Mouse (Mus musculus) neural tube, embryonic 13.5 days (tissue): ENCODE data around the gene Bcl2. TPM values are rescaled to one million over a fixed set of nuclear protein-coding genes. Genes with fewer than 3 reads are reported as not detected.

Experiments
- ATAC-seq: fragments of 200-750 bp; cut with Nextera tagmentation; 2 replicates; pipeline ENCODE4 v1.8.0; 2017; ENCODE audit warnings: low read depth, mild to moderate bottlenecking, moderate TSS enrichment, moderate library complexity
- H3K27ac ChIP-seq: fragments of 300-500 bp; sonication (generic); replicated peaks from 2 replicates; pipeline ENCODE4 v1.5.1; 2015; ENCODE audit warnings: moderate library complexity, mild to moderate bottlenecking, inconsistent platforms
- H3K27me3 ChIP-seq: fragments of 300-500 bp; sonication (generic); 2 replicates; pipeline ENCODE4 v1.6.1; 2015; ENCODE audit warnings: mild to moderate bottlenecking, inconsistent platforms
- H3K36me3 ChIP-seq: fragments of 300-500 bp; sonication (generic); 2 replicates; pipeline ENCODE4 v1.6.1; 2015; ENCODE audit warnings: mild to moderate bottlenecking, inconsistent platforms
- H3K4me1 ChIP-seq: fragments of 300-500 bp; sonication (generic); replicated peaks from 2 replicates; pipeline ENCODE4 v1.6.1; 2015; ENCODE audit warnings: inconsistent platforms
- H3K4me2 ChIP-seq: fragments of 300-500 bp; sonication (generic); 2 replicates; pipeline ENCODE4 v1.6.1; 2015; ENCODE audit warnings: inconsistent platforms, mild to moderate bottlenecking, moderate library complexity
- H3K4me3 ChIP-seq: fragments of 300-500 bp; sonication (generic); 2 replicates; pipeline ENCODE4 v1.5.1; 2015; ENCODE audit warnings: mild to moderate bottlenecking, inconsistent platforms
- H3K9ac ChIP-seq: fragments of 300-500 bp; sonication (generic); 2 replicates; pipeline ENCODE4 v1.6.1; 2015; ENCODE audit warnings: moderate library complexity, mild to moderate bottlenecking, inconsistent platforms
- H3K9me3 ChIP-seq: fragments of 300-500 bp; sonication (generic); 2 replicates; pipeline ENCODE4 v1.6.1; 2016; ENCODE audit warnings: inconsistent platforms
- WGBS: fragments of 180-500 bp; shearing (Covaris S2); methylation state at CpG from one replicate; pipeline ENCODE4 v1.1.7; 2015; 5-methylcytosine and 5-hydroxymethylcytosine counted together
- polyA plus RNA-seq: library from polyadenylated mRNA; unstranded; fragments of >200 nt; fragmentation: Nextera tagmentation; extraction: Ambion mirVana; gene quantifications from 2 replicates; pipeline ENCODE4 v1.2.1, GENCODE M21; 2015

Bcl2 gene
- polyA plus RNA-seq, result 14.3 and 14.9 TPM in 2 replicates

DNA sequence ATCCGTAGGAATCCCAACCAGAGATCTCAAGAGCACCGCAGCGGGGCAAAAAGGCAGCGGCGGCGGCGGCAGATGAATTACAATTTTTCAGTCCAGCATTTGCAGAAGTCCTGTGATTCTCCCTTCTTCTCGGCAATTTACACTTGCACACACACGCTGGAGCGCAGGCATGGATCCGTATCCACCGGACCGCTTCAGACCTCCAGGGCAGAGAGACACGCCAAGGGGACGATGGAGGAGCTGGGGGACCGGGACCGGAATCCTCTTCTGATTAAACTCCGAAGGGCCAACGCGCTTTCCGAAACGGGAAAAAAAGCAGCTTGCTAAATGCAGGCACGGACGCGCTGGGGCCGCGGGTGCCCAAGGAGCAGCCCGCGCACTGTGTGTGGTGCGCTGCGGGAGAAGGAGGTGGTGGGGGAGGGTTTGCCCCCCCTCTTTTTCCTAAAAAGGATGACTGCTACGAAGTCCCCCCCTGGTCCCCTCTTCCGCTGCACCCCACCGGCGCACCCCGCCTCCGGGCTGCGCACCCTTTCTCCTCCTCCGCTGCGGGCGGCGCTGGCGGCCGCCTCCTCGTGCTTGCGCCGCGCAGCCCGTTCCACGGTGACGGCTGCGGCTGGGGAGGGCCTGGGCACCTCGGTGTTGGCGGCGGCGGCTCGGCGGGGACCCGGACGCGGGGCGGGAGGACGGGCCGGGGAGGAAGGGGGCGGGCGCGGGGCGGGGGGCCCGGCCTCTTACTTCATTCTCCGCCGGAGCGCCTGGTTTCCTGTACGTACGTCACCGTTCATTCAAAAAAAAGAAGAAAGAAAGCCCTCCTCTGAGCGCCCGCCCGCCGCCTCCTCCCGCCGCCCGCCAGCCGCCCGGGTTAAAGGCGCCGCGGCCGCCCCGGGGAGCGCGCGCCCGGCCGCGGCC, at the start of gene Bcl2:
Bcl2 (minus strand) TSS at position 654 of the 909 bp plus-strand sequence.
- peak; percentile 91 for ATAC-seq
- Histone ChIP-seq H3K9ac (peak within 1 kb of the TSS; percentile 93), H3K4me3 (peak within 1 kb of the TSS; percentile 80), H3K27me3 (no peaks in the 10 kb centered on the region), H3K36me3 (no peaks in the 10 kb centered on the region), H3K4me2 (peak within 1 kb of the TSS; percentile 98), H3K27ac (peak within 1 kb of the TSS; percentile 95), H3K9me3 (no peaks in the 10 kb centered on the region), H3K4me1 (peaks cover 43% of the 10 kb centered on the region)
- WGBS, result under 1% methylated on average over 61 of the region's 95 CpGs

DNA sequence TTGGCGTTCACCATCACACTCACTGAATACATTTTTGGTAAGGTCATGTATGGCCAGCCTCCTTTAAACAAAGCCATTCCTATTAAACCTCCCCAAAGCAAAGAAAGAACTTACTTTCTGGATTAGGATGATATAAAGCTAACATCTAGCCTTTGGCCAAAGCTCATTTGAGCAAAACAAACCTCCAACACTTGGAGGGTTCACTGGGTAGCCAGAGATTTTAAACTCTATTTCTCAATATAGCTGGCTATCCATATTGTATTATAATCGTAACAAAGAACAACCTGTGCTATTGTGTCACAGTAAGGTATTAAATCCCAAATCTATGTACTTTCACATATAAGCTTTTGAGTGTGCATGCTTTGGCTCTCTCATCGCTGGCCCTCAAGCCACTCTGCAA, 46.7 kb upstream of the Bcl2 start:
- H3K4me1 ChIP-seq, result peaks cover 15% of the 10 kb centered on the region
- no peak overlapping the region for H3K27ac ChIP-seq
- H3K4me2 ChIP-seq, result peak overlapping the region; percentile 95; the same call in 1 of the 2 replicates
- H3K4me3 ChIP-seq, result no peak overlapping the region
- no peak for ATAC-seq
- no peak overlapping the region for H3K9ac ChIP-seq
- H3K27me3 ChIP-seq, result no peaks in the 10 kb centered on the region
- peaks cover 13% of the 10 kb centered on the region; the same call in 1 of the 2 replicates for H3K36me3 ChIP-seq
- 87% methylated on average over 3 of the region's 3 CpGs for WGBS
- H3K9me3 ChIP-seq, result no peaks in the 10 kb centered on the region

DNA sequence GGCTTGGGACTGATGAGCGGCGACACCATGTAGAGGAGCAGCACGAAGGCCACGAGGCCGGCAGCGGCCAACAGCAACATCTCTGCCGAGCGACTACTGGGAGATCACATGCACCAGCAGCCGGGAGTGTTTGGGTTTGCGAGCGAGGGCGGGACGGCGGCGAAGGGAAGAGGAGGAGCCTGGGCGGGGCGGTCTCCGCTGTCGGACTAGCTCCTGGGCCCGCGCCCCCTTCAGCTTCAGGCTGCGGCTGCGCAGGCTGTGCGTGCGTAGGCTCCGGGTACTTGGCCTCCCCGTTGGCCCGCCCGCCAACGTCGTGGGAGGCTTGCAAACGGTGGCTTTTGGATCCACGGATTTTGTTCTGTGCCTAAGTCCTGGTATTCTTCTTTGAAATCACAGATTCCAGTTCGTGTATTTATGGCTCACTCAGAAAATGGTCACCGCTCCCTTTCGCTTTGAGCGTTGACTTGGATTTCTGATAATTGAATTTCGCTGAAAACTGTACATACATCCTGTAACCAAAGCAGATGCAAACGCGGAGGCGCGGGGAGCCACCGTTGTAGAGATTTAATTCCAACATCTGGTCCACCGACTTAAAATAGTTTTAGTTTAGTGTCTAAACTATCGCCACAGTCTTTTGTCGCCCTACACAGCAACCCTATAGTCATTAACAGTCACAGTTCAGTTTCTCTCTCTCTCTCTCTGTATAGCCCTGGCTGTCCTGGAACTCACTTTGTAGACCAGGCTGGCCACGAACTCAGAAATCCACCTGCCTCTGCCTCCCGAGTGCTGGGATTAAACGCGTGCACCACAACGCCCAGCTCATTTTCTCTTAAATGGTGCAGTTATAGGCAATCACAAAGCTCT, 45.7 kb upstream of the Bcl2 start, which contains the start of gene Kdsr:
Kdsr (minus strand) TSS at position 156 of the 864 bp plus-strand sequence.
- WGBS, result 3% methylated on average over 51 of the region's 51 CpGs
- H3K36me3 ChIP-seq, result peaks cover 11% of the 10 kb centered on the region
- H3K27ac ChIP-seq, result peak within 1 kb of the TSS; percentile 89
- ATAC-seq, result peak; percentile 99
- H3K9ac ChIP-seq, result peak within 1 kb of the TSS; percentile 77
- H3K9me3 ChIP-seq, result no peaks in the 10 kb centered on the region
- peak within 1 kb of the TSS; percentile 95 for H3K4me2 ChIP-seq
- H3K4me3 ChIP-seq, result peak within 1 kb of the TSS; percentile 60
- H3K27me3 ChIP-seq, result no peaks in the 10 kb centered on the region
- H3K4me1 ChIP-seq, result peaks cover 15% of the 10 kb centered on the region

DNA sequence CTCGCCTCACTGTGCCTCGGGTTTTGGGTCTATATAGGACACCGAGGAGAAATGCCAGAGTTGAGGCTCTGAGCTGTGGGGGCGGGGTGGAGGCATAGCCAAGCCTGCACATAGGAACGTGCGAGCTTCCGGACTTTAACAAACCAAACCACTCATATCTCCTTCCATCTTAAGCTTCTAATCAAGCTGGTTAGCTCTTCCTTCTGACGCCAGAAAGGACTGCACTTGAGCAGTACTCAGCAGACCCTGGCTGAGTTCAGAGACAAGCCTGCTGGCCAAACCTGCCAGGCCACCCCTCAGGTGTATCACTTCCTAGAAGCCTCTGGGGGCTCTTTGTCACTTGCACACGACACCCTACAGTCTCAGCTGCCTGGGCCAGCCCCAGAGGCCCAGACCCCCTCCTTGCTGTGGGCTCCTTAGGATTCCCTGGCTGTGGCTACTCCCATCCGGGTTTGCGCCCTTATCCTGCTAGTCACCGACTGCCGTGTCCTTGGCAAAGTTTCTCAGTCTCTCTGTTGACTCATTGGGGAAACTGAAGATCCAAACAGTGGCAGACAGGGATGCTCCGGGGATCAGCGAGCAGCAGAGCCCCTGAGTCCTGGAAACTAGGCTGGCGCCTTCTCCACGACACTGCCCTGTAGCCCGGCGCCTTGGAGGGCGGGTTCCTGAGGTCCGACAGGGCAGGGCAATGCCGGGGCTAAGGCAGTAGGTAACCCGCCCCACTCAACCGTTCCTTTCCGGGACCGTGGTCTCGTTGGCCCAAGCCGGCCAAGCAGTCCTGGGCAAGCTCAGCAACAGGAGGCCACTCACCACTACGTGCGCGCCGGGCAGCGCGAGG, 44.9 kb upstream of the Bcl2 start:
- Histone ChIP-seq H3K36me3 (peaks cover 10% of the 10 kb centered on the region), H3K4me3 (peak overlapping the region; percentile 60), H3K27ac (peak overlapping the region; percentile 89), H3K9ac (peak overlapping the region; percentile 77), H3K9me3 (no peaks in the 10 kb centered on the region), H3K4me2 (peak overlapping the region; percentile 95), H3K27me3 (no peaks in the 10 kb centered on the region), H3K4me1 (peaks cover 15% of the 10 kb centered on the region)
- 3% methylated on average over 34 of the region's 34 CpGs for WGBS
- ATAC-seq, result peak; percentile 40

DNA sequence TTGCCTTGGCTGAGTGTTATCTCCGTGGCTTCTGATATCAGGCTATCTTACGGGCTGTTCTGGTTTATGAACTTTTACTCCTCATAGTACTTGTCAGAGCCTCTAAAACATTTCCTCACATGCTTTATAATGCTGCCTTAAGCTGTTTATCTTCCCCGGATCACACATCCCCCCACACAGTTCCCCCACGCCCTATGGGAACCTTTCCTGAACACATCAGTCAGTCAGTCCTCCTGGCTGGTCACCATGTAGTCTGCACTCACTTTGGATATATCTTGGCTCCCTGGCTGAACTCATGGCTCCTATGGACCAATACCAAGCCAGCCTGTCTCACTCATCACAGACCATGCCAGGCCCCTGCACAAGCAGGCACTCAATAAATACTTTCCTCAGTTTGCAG, 42.6 kb upstream of the Bcl2 start:
- Histone ChIP-seq H3K9me3 (no peaks in the 10 kb centered on the region), H3K4me3 (no peak overlapping the region), H3K36me3 (peaks cover 25% of the 10 kb centered on the region), H3K4me2 (no peak overlapping the region), H3K27ac (no peak overlapping the region), H3K9ac (no peak overlapping the region), H3K27me3 (no peaks in the 10 kb centered on the region), H3K4me1 (peaks cover 15% of the 10 kb centered on the region)
- ATAC-seq, result no peak
- 90% methylated on average over 4 of the region's 4 CpGs for WGBS

DNA sequence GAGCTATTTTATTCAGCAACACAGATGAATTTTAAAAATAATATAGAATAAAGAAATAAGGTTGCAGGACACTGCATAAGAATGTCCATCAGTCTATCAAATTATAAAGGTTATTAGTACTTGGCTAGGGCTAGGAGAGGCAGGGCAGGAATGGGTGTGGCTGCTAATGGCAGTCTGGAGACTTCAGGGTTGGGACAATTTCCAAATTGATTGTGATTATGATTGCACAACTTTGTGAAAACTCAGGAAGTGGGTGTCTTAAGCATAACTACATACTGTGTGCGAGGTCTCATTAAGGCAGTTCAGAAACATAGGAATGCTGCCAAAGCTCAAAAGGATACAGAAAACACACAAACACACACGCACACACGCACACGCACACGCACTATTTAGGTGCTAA, 37.9 kb upstream of the Bcl2 start:
- H3K4me3 ChIP-seq, result no peak overlapping the region

DNA sequence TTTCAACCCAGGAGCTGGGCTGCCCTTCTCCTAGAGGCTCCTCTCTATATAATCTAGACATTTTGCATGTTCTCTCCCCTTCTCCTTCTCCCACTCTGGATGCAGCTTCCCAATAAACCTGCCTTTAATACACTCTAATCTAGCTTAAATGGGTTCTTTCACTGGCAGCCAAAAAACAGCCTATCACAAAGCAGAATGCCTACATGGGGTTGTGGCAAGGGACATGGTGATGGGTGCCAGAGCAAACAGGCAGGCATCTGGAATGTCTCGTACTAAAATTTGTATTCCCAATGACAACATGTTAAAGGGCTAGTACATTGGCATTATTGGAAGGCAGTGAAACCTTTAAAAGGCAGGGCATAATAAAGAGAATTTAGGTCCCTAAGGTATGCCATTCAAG, 36.6 kb upstream of the Bcl2 start:
- Histone ChIP-seq H3K9me3 (no peaks in the 10 kb centered on the region), H3K4me2 (no peak overlapping the region), H3K27ac (no peak overlapping the region), H3K4me3 (no peak overlapping the region), H3K27me3 (no peaks in the 10 kb centered on the region), H3K9ac (no peak overlapping the region), H3K36me3 (peaks cover 59% of the 10 kb centered on the region), H3K4me1 (no peaks in the 10 kb centered on the region)
- WGBS, result 92% methylated on average over 1 of the region's 1 CpGs
- ATAC-seq, result no peak

More for the DNA sequence above, 37.9 kb upstream of the Bcl2 start:
- Histone ChIP-seq H3K4me2 (no peak overlapping the region), H3K9me3 (no peaks in the 10 kb centered on the region), H3K27me3 (no peaks in the 10 kb centered on the region), H3K9ac (no peak overlapping the region), H3K4me1 (no peaks in the 10 kb centered on the region), H3K36me3 (peaks cover 45% of the 10 kb centered on the region), H3K27ac (no peak overlapping the region)
- ATAC-seq, result no peak
- WGBS, result 94% methylated on average over 5 of the region's 5 CpGs

DNA sequence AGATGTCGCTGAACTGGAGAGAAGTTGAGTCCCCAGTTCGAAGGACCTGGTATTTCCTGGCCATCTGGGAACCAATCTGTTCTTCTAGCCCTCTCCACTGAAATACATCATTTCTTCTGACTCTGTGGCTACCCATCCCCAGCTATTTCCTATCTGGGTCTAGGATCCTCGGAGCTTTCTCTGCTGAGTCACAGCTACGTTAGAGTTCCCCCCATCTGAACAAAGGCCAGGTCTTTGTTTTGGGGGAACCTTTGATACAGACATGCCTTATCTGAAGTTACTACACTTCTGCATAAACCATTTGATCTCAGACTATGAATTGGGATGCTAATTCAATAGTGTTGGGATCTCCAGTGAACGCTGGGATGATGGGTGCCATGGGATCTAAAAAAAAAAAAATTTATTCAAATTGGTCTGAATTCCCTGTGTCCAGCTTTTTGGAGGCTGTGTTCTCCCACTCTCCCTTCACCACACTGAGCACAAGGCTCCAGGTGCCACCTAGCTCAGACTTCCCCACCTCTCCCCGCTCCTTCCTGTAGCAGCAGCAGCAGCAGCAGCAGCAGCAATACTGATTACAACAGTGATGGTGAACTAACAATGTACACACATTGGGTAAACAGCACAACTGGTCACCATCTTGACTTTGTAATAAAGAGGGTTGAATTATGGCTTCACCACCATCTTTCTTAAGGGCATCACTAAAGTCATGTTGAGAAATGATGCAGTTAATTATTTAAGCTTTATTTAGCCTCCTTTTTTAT, 34.7 kb upstream of the Bcl2 start:
- H3K4me3 ChIP-seq, result no peak overlapping the region
- 90% methylated on average over 6 of the region's 6 CpGs for WGBS

DNA sequence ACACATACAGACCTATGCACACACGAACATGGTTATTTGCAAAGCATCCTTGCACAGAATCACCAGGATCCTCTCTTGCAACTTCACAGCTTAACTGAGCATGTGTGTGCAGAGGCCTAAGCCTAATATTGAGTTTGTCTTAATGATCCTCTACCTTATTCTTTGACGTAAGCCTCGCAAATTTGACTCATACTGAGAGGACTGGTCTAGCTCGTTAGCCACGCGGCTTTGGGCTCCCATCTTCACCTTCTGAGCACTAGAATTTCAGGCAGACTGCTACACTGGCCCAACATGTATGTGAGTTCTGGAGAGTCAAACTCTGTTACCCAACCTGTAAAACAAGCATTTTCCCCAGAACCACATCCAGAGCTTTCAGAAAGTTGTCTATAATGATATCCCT, 28.9 kb upstream of the Bcl2 start:
- H3K9me3 ChIP-seq, result no peaks in the 10 kb centered on the region
- H3K4me2 ChIP-seq, result no peak overlapping the region
- WGBS, result 89% methylated on average over 6 of the region's 6 CpGs
- H3K27ac ChIP-seq, result no peak overlapping the region
- H3K4me1 ChIP-seq, result no peaks in the 10 kb centered on the region
- peaks cover 43% of the 10 kb centered on the region for H3K36me3 ChIP-seq
- H3K27me3 ChIP-seq, result no peaks in the 10 kb centered on the region
- no peak overlapping the region for H3K4me3 ChIP-seq
- ATAC-seq, result no peak
- H3K9ac ChIP-seq, result no peak overlapping the region

More for the DNA sequence above, 34.7 kb upstream of the Bcl2 start:
- peaks cover 49% of the 10 kb centered on the region for H3K36me3 ChIP-seq
- H3K9me3 ChIP-seq, result no peaks in the 10 kb centered on the region
- no peaks in the 10 kb centered on the region for H3K4me1 ChIP-seq
- no peak overlapping the region for H3K9ac ChIP-seq
- no peak for ATAC-seq
- no peak overlapping the region for H3K4me2 ChIP-seq
- no peak overlapping the region for H3K27ac ChIP-seq
- H3K27me3 ChIP-seq, result no peaks in the 10 kb centered on the region

DNA sequence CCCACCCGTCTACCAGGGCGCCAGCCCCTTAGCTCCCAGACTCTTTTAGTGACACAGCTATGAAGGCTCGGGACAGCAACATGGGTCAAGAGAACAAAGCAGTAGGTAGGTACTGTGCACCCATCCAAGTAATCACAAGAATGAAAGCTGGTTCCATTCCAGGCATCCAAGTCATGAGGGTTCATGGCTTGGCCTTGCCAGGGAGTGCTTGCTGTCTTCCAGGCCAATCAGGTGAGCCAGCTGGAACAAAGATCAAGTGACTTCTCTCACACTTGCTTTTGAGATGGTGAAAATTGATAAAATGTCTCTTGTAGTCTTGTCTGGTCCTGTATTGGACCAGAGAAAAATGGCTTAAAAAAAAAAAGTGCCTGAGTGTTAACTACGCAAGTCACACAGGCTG, 26.7 kb upstream of the Bcl2 start:
- Histone ChIP-seq H3K9me3 (no peaks in the 10 kb centered on the region), H3K4me2 (no peak overlapping the region), H3K9ac (no peak overlapping the region), H3K27me3 (no peaks in the 10 kb centered on the region), H3K4me3 (no peak overlapping the region), H3K36me3 (peaks cover 31% of the 10 kb centered on the region), H3K27ac (no peak overlapping the region), H3K4me1 (no peaks in the 10 kb centered on the region)
- ATAC-seq, result no peak
- WGBS, result 95% methylated on average over 4 of the region's 4 CpGs

DNA sequence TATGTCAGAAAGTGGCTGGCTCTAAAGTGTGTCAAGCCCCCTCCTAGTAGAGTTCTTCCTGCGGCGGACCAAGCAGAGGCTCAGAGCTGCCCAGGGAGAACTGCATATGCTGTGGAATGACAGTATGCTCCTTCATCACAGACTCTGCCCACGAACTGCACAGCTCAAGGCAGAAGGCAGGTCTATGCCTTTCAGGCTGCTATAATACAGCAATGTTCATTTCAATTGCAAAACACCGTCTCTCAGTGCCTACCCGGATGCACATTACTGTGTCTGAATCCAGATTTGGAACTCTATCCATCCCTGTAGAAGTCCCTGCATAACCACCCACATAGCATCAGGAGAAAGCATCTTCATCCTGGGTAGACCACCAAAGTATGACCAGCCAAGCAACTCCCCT, 25.7 kb upstream of the Bcl2 start:
- H3K27ac ChIP-seq, result no peak overlapping the region
- H3K9ac ChIP-seq, result no peak overlapping the region
- H3K4me1 ChIP-seq, result no peaks in the 10 kb centered on the region
- no peak overlapping the region for H3K4me3 ChIP-seq
- H3K36me3 ChIP-seq, result peaks cover 31% of the 10 kb centered on the region
- no peak for ATAC-seq
- no peaks in the 10 kb centered on the region for H3K27me3 ChIP-seq
- 94% methylated on average over 5 of the region's 5 CpGs for WGBS
- no peak overlapping the region for H3K4me2 ChIP-seq
- H3K9me3 ChIP-seq, result no peaks in the 10 kb centered on the region
